Mouse (Mus musculus) layer of hippocampus, postnatal 14 days (tissue): ENCODE measurements around the gene Timm50. TPM values are rescaled to one million over a fixed set of nuclear protein-coding genes. Genes with fewer than 3 reads are reported as not detected.
A peak's percentile ranks its signal among the peaks of the same experiment; 100 is the strongest.

Experiments used
- DNase-seq, 2 experiments: peaks; one replicate each; pipeline ENCODE4 v3.0.0; 2021 to 2022; ENCODE audit warnings: low spot score in 2 of 2, mixed read lengths in 1 of 2
- long read RNA-seq, 2 experiments: library from polyadenylated mRNA; stranded (forward); transcript quantifications; one replicate each; pipeline ENCODE4 v2.0.0; 2021
- total RNA-seq, 2 experiments: library from RNA; stranded (reverse); gene quantifications; 2 replicates each; pipeline ENCODE4 v1.2.3; 2021

Timm50 gene
- total RNA-seq = 10 to 100 TPM; 40.1 to 44.8 TPM
- long read RNA-seq, experiment 1, transcript Timm50-201 (11 exons, 1,515 nt) = major isoform, 65 of 79 reads
- long read RNA-seq, experiment 1, partial matches to known transcripts = 2 of 79 reads
- long read RNA-seq, experiment 1, other reads (novel, unspliced or antisense) = 11 of 79 reads
- long read RNA-seq, experiment 2, transcript Timm50-201 (11 exons, 1,515 nt) = major isoform, 87 of 107 reads
- long read RNA-seq, experiment 2, partial matches to known transcripts = 4 of 107 reads
- long read RNA-seq, experiment 2, other reads (novel, unspliced or antisense) = 16 of 107 reads

DNA sequence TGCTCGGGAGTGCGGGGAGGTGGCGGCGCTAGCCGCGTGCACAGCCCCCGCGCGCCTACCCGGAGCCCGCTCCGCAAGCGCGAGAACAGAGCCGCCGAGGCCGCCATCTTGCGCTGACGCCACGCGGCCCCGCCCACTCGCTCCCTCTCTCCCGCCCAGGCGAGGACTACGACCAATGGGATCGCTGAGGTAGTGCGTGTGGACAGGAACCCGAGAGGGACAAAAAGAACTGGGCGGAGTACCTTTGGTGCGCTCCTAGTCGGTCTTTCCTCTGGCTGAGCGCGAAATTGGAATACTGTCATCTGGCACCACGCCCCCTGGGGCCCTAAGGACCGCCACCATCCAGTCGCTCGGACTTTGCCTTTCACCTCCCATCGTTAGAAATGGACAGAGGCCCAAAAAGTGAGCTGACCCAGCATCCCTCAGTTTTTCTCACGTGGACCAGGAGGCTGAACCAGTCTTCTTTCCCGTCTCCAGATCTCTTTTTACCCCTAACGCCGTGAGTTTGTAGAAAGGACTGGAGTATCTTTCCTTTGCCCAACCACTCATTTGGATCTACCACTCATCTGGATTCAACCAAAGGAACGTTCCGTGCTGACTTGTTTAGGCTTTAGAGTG, at the start of gene Timm50:
Gene Timm50 (minus strand): TSS at position 147 of the 618 bp plus-strand sequence.
- peak; percentile 97 to 99 for DNase-seq

DNA sequence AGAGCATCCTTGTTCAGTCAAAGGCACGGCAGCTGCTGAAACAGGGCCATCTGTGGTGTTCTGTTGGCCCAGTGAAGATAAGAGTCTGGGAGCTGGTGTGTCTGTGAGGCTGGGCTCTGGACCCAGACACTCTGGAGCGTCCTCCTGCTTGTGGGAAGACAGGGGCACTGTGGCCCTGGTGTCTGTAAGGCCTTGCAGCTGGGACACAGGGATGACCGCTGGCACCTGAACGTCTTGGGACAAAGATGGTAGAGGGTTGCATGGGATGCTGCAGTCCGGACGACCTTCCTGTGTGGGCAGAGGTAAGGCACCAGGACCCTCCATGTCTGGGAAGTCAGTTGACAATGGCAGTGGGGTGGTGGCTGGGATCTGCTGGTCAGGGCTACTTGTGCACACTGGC, 48.4 kb upstream of the Timm50 start:
- no peak for DNase-seq

DNA sequence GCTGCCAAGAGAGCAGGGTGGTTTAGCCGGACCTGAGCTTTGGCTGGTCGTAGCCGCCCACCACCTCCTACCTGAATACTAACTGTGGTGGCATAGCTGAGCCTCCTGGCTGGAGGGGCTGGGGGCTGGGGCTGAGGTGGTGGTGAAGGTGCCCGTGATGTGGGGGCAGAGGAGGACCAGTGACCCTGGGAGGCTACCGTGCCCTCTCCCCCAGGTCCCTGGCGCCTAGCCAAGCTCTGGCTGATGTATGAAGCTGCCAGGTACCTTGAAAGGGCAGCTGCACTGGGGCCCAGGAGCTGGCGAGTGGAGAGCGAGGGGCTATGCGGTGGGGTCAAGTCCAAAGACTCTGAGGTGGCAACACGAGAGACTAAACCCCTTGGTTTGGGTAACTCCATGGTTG, 48.0 kb upstream of the Timm50 start:
- DNase-seq = no peak

DNA sequence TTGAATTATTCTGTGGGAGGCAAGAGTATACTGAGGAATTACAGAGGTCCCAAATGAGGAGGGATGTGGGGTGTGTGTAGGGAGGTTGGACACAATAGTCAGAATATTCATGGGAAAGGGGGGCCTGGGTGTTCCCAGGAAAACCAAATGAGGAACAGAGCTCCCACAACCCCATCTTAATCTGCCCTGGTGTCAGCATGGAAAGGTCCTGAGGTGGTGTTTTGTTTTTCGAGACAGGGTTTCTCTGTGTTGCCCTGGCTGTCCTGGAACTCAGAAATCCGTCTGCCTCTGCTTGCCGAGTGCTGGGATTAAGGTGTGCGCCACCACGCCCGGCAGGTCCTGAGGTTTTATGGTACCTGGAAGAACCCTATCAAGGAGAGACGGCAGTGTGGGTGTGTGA, 46.6 kb upstream of the Timm50 start:
- no peak for DNase-seq

DNA sequence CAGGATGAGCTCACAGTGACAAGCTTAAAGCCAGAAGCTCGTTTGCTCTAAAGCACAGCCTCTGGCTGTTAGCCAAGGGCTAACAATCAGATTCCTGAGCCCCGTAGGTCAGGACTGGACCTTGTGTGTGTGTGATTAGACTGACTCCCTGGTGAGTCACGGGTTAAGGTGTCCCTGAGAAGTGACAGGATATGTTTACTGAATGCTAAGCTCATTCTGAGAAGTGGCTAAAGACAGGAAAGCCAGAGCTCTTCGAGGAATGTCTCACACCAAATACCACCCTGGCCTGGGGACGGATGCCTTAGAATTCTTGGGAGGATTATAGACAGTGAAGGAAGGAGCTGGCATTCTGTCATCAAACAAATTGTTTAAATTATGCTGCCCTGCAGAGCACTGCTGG, 46.1 kb upstream of the Timm50 start:
- no peak for DNase-seq

GRCm38 (mm10) chr7:28356981-28357380, 45.1 kb upstream of the Timm50 start:
- DNase-seq = no peak

GRCm38 (mm10) chr7:28355221-28355620, 43.3 kb upstream of the Timm50 start:
- DNase-seq = no peak

- no peak for DNase-seq
Measured at GRCm38 (mm10) chr7:28354596-28354995, 42.7 kb upstream of the Timm50 start.

DNA sequence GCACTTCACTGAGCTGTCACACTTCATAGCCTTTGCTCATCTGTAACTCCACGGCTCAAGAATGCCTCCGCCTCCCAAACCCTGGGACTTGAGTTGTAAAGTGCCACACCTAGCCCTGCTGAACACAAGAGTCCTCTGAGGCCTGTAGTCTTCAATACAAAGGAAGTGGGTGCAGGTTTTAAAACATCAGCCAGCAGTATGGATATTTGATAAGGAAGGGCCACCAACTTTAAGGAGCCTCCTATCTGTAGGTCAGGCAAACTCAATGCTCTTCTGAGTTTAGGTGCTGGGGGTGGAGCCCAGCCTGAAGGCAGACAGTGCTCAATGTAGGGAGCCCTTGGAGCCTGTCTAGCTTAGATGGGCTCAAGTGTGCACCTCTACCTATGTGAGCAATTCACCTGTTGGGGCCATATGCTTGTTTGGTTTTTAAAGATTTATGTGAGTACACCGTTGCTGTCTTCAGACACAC, 42.3 kb upstream of the Timm50 start:
- no peak for DNase-seq

DNA sequence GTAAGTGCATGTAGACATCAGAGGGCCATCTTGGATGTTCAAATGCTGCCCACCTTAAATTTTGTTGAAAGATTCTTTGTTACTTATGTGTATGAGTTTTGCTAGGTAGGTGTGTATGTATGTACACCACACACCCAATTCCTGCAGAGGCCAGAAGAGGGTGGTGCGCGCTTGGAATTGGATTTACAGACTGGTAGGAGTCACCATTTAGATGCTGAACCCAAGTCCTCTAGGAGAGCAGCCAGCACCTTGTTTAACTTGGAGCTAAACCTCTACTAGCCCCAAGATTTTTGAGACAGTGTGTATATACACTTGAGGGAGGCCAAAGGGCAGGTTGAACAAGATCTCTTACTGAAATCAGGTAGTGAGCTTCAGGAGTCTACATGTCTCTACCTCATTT, 41.4 kb upstream of the Timm50 start:
- DNase-seq = no peak

GRCm38 (mm10) chr7:28351676-28352191, 39.9 kb upstream of the Timm50 start:
- DNase-seq = no peak

- peak; percentile 98 to 99 for DNase-seq
Measured at GRCm38 (mm10) chr7:28350155-28350883, 38.4 kb upstream of the Timm50 start, which contains the start of gene Rps16. Rps16 (plus strand) TSS chr7:28350652.

- DNase-seq = no peak
Measured at GRCm38 (mm10) chr7:28348601-28349000, 36.7 kb upstream of the Timm50 start.

DNA sequence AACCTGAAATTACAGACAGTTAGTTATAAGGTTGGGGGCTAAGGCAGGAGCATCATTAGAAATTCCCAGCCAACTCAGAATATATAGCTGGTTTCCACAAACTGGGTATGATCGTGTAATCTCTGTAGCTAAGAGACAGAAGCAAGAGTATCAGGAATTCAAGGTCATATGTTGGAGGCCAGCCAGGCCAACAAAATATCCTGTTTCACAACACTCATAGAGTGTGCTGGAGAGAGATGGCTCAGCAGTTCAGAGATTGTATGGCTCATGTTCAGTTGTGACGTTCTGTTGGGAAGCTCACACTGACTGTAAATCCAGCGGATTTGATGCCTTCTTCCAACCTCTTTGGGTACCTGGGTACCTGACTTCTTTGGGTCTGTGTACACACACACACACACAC, 35.9 kb upstream of the Timm50 start:
- no peak for DNase-seq

DNA sequence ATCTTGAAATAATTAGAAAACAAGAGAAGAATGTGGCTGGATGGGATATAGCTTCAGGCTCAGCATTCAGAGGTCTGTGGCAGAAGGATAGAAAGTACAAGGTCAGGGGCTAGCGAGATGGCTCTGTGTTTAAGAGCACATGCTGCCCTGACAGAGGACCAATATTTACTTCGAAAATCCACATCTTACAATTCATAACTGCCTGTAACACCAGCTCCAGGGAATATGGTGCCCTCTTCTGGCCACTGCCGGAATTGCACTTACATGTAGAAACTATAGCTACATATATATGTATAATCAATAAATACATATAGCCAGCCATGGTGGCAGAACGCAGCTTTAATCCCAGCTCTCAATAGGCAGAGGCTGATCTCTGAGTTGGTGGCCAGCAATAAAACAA, 32.8 kb upstream of the Timm50 start:
- peak in 1 of 2 experiments; percentile 49 for DNase-seq

GRCm38 (mm10) chr7:28341381-28341780, 29.5 kb upstream of the Timm50 start:
- no peak for DNase-seq

DNA sequence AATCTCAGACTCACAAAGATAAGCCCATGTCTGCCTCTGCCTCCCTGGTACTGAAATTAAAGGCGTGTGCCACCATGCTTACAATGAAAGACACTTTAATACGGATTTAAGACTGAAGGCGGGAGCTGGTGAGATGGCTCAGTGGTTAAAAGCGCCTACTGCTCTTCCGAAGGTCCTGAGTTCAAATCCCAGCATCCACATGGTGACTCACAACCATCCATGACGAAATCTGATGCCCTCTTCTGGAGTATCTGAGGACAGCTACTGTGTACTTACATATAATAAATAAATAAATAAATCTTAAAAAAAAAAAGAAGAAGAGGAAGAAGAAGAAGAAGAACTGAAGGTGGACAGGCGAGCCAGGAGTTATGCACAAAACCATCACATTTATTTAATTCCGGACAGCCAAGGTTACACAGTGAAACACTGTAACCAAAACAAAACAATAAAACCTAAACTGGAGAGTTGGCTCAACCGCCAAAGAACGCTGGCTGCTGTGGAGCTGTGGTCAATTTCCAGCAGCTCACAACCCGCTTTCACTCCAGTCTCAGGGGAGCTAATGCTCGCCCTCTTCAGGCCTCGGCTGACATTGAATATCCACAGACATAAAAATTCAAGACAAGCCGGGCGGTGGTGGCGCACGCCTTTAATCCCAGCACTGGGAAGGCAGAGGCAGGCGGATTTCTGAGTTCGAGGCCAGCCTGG, 27.5 kb upstream of the Timm50 start:
- peak in 1 of 2 experiments; percentile 28 for DNase-seq

DNA sequence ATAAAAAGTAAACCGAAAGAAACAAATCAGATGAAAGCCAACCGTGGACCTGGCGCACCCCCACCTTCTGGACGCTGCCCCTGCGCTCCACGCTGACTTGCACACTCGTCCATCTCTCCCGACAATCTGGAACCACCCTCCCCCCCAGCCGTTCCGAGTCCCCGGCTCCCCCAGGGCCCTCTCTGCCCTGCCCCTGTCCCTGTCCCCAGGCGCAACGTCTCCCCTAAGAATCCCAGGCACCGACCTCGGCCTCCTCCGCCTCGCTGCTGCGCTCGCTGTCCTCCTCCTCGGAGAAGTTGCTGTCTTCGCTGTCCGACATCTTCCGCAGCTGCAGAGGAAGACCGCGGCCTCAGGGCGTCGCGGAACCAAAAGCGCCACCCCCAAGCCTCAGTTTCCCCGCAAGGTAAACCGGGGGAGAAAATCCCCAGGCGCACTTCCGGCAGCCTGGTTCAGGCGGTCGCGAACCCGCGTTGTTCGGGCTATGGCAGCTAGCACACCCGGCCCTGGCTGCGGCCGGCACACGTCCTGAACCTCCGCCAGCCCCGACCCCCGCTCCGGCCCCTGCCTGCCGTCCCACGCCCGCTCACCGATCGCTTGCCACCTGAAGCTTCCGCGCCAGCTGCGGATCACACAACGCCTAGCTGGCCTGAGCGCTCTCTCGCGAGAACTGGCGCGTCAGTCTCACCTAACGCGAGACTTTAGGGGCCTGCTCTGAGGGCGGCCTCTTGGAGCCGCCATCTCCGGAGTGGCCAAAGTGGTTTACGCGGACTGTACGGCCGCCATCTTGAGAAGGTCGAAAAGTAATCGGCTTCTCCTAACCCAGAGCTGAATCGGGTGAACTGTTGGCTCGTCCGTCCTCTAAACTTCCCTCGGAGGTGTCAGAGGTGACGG, 26.5 kb upstream of the Timm50 start, which contains the start of gene Supt5:
Gene Supt5 (minus strand): TSS at position 639 of the 891 bp plus-strand sequence.
- peak; percentile 93 to 97 for DNase-seq

GRCm38 (mm10) chr7:28335471-28335870, 23.6 kb upstream of the Timm50 start:
- no peak for DNase-seq

DNA sequence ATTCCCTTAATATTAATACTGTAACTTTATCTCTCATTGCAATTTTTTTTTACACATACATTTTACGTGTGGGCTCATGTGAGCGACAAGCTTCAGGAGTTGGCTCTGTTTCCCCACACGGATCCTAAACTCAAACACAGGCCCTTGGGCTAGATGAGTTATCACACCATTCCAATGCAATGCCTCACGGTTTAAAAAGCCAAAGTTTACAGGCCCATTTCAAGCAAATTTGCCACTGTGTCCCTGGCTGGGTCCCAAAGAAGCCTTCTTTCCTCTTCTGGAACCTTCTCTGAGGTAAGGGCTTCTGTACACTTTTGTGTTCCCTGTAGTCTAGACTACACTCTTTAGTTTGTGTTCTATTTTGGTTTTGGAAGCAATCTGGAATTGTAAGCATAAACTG, 22.7 kb upstream of the Timm50 start:
- DNase-seq = no peak
